Mouse (Mus musculus): ENCODE data around the gene Il1rl1.

The Il1rl1 gene

DNA sequence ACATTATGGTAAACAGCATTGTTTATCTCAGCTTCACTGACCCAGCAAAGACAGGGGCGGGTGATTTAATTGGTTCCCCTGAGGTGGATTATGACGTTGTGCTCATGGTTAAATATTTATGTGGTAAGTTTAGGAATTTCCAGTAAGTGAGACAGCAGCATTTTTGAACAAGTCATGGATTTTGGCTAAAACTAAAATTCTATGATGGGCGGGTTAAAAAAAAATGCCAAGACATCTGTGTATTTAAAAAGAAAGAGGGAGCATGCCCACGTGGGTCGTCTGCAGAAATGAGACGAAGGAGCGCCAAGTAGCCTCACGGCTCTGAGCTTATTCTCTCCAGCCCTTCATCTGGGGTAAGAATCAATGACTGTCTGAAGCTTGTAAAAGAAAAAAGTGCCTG is 10.1 kb downstream of the Il1rl1 start:
- DNase-seq: no peak

DNA sequence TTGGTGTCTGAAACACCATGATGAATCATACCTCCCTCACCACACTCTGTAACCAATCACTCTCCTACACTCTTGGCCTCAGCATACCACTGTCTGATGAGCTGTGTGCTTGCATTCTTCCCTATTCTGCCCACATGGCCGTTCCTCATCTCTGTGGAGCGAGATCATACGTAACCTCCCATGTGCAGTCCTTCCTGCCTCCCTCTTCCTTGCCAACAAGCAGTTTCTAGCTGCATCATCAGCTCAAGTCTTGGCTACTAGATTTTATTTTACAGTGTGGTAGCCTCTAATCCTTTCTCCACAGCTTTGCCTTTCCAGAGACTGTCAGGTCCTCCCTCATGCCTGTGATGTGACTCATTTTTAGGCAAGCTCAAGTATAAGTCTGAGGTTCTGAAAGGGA is 15.4 kb downstream of the Il1rl1 start:
- DNase-seq: no peak

DNA sequence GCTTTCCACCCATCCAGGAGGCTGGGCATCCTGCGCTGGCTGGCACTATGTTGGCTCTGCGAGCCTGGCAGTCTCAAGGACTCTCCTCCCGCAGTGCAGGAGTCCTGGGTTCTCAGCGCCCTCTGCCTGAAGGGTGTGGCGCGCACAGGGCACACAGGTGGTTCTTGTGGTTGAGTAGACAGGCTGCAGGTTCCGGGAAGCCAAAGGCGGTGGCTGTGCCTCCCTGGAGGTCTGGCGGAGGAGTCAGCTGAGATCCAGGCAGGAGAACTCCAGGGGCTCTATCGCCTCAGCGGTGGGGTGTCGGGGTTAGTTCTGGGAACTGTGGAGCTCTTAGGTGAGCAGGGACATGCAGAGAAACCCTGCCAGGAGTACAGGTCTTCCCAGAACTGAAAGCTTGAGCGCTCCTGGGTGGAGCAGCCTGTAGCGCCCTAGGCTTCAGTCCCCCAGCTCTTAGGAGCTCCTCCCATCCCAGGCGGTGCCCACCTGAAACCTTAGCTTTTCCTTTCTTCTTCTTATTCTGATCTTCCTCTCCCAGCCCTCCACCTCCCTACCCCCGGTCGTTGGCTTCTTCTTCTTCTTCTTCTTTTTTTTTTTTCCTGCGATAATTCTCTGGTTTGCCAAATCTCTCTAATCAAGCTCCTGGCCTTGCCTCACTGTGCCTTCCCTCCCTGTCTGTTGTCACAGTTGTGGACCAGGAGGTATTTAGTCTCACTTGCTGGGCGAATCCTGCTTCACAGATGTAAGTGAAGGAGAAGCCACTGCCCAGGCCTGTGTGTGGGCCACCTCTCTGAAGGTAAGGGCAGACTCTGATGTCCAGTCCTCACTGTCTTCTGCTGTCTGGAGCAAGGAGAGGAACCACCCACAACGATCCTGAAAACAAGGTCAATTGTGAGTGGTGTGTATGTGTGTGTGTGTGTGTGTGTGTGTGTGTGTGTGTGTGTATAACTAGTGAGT is 36.4 kb downstream of the Il1rl1 start, which contains the start of gene Il18r1:
Gene Il18r1 (plus strand): TSS at position 76 of the 954 bp plus-strand sequence.
- no peak for DNase-seq

DNA sequence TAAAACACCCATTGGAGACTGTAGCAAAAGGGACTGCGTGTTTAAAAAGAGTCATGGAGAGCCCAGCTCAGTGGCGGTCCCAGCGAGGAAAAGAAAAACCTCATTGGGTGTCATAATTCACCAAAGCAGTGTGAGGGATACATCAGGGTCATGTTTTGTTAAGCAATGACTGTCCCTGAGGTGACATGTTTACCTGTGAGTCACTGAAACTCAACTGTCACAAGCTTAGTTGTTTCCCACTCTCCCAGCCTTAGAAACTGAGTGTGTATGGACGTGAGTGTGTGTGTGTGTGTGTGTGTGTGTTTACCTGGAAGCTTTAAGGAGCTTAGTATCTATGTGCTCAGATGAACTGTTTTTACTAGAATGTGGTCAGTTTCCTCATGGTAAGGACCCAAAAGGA is 37.9 kb downstream of the Il1rl1 start:
- DNase-seq: no peak

DNA sequence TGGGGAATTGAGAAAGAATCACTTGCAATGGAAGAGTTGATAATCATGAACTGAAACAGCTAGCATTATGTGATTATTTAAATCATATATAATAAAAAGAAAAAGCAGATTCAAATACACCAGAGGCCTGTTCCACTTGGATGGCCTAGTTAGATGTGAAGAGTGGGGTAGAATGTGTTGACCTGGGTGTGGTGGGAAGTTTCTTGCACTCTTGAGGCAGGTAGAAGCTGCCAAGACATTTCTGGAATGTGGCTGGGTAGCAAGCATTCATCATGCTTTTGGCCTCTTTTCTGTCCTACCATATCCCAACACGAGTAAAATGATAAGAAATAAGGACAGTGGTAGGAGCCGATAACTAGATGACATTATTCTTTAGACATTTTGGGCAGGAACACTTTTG is 39.4 kb downstream of the Il1rl1 start:
- no peak for DNase-seq

DNA sequence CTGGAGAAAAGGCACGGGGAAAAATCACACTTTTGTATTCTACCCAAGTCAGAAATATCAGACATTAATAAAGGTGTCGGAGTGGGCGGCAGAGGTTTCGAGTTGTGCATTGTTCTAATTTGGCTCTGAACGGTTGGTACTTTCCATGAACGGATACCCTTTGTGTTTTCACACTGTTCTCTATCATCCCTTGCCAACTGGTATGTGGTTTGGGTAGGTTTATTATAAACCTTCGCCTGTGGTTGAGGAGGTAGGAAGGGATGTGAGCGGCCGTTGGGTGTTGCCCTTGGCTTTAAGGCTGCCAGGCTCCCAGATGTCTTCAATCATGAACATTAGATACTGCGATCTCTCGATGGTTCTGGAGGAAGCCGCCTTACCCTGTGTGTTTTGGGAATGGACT is 40.5 kb downstream of the Il1rl1 start:
- no peak for DNase-seq

DNA sequence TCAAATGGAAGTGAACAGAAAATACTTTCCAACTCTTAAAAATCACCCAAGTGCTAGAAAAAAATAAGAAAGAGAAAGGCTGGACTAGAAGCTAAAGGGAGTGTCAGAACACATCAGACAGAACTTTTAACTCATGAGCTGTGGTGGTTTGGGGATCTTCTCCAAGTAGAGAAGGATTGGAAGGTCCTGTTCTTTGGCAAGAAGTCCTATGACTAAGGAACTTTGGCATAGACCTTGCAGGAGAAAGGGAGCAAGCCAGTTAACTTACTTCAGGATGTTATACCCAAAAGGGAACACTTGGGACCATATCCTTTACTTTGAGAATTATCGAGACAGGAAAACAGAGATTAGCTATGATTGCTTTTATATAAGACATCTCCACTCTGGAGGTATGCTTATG is 43.0 kb downstream of the Il1rl1 start:
- DNase-seq: no peak

DNA sequence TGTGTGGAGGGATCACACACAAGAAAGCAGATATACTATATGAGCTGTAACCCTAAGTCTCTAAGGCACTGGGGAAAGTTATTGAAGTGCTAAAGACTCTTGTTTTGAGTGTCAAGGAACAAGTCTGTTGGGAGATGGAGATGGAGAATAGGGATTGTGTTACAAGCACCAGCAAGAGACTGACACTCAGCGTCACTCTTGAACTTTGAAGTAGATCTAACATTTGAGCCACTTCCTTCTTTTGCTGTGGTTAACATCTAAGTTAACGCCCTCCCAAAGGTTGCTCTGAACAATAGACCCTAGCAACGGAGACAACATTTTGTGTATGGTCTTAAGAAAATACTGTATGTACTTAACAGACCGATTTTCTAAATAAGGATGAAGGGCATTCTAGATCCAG is 44.3 kb downstream of the Il1rl1 start:
- DNase-seq: no peak

DNA sequence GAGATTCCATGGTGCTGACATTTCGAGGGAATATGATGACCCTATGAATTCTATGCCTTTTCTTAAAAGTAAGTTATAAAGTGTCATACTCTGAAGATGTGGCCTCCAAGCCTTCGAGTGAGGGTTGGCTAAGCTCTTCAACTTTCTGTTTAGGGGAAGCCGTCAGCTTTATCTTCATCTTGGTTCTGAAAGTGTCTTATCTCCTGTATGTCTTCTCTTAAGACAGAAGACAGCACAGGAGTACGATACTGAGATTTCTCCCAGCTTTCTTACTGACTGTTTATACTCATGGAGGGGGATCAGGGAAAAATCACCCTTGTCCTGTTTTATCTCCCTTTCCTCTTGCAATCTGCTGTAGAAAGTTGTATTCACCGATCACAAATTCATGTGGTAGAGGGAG is 45.0 kb downstream of the Il1rl1 start:
- no peak for DNase-seq

DNA sequence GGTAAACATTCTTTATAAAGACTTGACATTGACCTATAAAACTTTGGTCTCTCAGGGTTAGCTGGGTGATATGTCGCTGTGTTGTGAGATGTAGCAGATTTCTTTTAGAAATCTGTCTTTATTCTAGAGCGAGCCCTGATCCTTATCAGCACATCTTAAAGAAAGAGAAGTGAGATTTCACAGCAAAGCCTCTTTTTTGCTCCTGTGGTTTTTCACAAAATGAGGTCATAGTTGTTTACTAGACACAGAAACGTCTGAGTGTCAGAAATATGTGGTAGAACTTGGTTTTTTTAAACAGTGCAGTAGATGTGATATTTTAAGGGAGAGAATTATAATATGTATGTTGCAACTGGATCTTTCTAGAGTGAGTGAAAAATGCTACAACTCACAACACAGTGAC is 46.3 kb downstream of the Il1rl1 start:
- DNase-seq: no peak

DNA sequence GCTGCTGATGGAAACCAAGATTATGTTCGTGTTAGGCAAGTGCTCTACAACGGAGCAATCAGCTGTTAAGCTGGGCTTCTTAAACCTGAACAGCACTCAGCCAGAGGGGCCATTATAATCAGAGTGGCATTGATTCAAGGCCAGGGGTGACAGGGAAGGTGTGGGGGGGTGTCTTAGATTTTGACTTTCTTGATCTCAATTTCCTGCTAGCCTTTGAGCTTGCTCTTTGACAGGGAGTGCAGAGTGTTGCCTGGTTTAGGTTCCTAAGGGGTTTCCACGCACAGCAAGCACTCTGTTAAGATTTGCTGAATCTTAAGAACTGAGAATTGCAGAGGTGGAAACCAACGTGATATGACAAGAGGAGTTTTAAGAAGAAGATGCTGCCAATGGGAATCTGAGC is 47.4 kb downstream of the Il1rl1 start:
- DNase-seq: no peak

DNA sequence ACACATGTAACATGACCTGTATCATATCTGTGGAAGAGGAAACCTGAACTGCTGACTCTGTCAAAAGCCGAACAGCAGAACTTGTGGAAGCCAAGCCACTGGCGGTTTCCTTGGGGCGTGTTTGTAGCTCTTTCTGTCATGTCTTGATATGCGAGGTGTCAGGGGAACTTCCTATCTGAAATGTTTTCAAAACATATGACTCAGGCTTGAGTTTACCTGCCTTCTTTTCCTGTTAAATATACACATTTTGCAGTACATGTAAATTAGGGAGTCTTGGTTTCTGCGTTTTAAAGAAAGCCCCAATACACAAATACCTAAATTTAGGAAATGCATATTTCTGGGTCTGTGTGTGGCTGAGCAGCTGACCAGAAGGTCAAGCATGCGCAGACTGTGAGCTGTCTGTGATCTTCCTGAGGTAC is 50.1 kb downstream of the Il1rl1 start:
- no peak for DNase-seq

DNA sequence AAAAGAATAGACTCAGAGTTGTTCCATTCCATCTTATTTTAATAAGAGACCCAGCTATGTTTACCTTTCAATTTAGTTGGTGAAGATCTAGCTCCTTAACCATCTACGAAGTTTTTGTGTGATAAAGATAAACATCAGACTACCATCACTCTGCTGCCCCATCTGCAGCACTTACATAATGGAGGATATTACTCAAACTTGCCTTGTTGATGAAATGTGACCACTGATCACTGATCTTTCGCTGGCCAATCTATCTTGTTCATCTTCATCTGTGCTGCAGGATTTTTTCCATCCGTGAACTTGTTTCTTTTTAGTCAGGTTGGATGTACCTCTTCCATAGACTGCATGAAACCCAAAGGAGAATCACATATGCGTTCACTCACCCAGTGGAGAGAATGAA is 65.2 kb downstream of the Il1rl1 start:
- no peak for DNase-seq

DNA sequence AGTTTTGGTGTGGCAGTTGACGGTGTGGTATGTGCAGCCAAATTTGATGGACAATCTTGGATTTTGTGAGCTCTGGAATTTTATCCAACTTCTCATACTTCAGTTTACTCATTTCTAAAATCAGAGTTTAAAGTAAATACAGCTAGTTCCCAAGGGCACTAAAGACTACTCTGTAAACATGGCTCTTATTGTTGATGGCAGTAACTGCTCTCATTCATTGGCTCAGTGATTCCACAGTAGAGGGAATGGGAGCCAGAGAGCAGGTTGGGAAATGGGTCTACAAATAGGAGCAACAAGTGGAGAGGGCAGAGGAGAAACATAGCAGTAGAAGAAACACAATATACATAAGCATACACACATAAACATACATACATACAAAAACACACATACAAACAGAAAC is 70.3 kb downstream of the Il1rl1 start:
- DNase-seq: no peak

DNA sequence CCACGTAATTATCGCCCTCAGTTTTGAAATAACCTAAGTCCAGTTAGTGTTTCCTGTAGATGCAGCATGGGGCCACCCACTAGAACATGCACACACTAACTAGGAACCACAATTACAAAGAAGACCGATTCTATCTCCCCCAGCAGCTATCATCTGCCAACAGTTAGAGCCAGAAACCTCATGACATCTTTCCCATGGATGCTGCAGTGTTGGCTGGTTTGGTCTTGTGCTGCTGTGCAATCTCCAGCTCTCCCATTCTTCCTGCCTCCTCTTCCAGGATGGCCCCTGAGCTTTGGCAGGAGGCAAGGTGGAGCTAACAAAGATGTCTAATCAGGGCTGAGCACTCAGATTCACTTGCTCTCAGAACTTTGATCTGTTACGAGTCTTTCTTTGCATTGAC is 71.8 kb downstream of the Il1rl1 start:
- no peak for DNase-seq

DNA sequence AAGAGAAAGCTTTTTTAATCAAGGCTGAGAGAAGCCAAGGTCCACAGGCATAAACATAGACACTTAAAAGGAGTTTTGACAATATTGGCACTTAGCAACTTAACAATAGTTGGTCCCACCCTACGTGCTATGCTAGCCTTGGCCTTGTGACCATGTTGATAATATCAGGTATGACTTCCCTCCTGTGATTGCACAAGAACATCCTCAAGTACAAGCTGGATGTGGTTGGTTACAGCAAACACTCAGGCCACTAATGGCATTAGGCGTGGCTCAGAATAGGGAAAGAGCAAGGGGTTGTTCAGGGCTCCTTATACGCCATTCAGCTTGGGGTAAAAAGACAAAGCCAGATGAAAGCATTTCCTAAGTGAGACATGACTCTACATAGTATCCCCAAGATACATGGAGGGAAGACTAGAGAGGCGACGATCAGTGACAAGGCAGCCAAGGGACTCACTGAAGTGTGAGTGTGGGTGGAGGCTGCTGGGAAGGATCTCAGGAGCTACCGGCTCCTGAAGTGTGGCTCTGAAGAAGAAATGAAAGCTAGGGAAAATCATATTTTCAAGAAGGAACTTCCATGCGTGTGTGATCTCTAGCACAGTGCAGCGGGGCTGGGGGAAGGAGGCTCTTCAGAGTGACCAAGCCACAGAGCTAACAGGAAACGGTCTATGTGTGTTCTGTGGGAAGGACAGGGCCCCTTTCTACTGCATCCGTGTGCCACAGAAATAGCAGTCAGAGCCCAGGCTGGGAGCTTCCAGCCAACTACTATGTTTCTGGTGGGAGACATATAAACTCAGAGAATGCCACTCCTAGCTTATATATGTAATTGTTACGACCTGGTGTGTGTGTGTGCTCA is 72.4 kb downstream of the Il1rl1 start:
- DNase-seq: no peak

DNA sequence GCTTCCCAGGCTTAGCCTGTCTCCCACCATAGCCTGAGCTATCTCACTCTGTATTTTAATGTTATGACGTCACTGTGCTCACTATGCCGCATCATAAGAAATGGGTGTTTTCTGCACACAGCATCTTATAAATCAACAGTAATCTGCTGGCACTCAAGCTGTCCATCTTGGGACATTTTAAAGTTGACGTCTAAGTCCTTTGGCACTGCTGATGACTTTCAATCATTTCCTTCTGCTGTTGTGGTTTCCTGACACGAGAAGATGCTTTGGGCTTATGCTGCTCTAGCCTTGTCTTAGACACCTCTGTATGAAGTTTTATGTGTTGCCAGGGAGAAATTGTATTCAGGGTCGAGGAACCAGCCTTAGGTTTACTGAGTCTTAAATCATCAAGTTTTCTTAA is 75.2 kb downstream of the Il1rl1 start:
- no peak for DNase-seq

Data from cerebellum, postnatal 36 days (tissue).